Mouse (Mus musculus): ENCODE measurements around the gene Slc2a9. TPM values are rescaled to one million over a fixed set of nuclear protein-coding genes. Genes with fewer than 3 reads are reported as not detected.
A peak's percentile ranks its signal among the peaks of the same experiment; 100 is the strongest.
"Not testable (repeated sequence)": the region's sequence is repeated elsewhere in the genome, so short reads cannot be mapped to it uniquely, and the experiment has no call there.

Gene Slc2a9
- total and polyA plus RNA-seq, 3 experiments, result 0.50 to 4.2 (median 3.5) TPM

DNA sequence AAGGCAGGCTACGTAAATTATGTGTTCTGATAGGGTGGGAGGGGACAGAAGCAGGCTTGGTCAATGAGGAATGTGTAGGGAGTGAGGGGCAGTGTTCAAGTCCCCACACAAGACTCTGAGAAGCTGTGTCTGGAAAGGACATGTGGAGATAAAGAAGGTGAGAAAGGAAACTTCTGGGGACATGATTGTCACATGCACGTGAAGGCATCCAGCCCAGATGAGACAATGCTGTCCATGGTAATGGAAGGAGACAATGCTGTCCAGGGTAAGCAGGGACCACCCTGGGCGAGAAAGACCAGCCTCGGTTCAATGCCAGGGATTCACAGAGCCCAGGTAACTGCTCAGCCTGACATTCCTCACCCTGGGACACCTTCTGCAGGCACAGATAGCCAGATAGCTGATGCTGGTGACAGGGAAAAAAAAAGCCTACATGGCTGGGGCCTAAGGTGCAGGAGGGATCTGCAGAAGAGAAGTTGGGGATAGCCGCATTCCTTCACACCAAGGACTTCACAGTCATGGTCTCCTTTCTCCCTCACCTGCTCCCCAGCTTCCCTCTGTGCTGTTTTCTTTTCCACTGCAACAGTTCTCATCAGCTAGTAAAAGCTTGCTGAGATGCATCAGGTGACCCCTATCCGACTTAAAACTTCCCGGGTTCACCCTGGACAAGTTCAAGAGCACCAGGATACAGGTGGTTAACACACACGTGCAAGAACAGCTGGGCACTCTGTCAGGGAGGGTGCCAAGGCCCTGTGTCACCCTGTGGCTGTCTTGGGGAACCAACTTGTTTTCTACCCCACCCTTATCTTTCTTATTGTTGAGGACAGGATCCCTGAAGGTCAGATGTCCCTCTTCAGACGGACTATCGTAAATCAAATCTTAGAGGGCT is 21.9 kb downstream of the Slc2a9 start:
- TF ChIP-seq GATA2 (IDR thresholded peaks at IDR 0.05; ENCODE audit: borderline replicate concordance, low read depth, low read length) (no peak), CTCF (IDR thresholded peaks at IDR 0.05; ENCODE audit: low read depth, low read length) (no peak), GATA1 (IDR thresholded peaks at IDR 0.05; ENCODE audit: borderline replicate concordance, low read length) (no peak), POLR2AphosphoS5 (IDR thresholded peaks at IDR 0.05; ENCODE audit: insufficient replicate concordance, low read depth, low read length) (no peak), TAL1 (conservative IDR thresholded peaks at IDR 0.05; ENCODE audit: low read depth, low read length) (no peak)
- no peak overlapping the region; the same call in 1 of the 2 replicates for H3K4me3 ChIP-seq (ENCODE audit: low read depth, low read length)
- no peak for ATAC-seq (ENCODE audit: extremely low read depth, insufficient number of reproducible peaks, low FRiP score, poor library complexity, severe bottlenecking)
- H3K9me3 ChIP-seq (replicated peaks), result no peaks in the 10 kb centered on the region
- DNase-seq (ENCODE audit: low spot score), result no peak
- peaks cover 20% of the 10 kb centered on the region for H3K36me3 ChIP-seq (replicated peaks)
- peaks cover 80% of the 10 kb centered on the region for H3K4me1 ChIP-seq (ENCODE audit: insufficient read depth, low read depth, low read length)
- H3K27me3 ChIP-seq (ENCODE audit: insufficient read depth, low read length), result 0 out of 2 replicates have a peak, but pooled peaks cover 2% of the 10 kb centered on the region

- ATAC-seq (ENCODE audit: extremely low read depth, insufficient number of reproducible peaks, low FRiP score, poor library complexity, severe bottlenecking) (peak; percentile 43), DNase-seq (ENCODE audit: low spot score) (peak; percentile 54)
- Histone ChIP-seq H3K36me3 (replicated peaks) (peaks cover 23% of the 10 kb centered on the region), H3K27me3 (ENCODE audit: insufficient read depth, low read length) (no peaks in the 10 kb centered on the region), H3K4me3 (ENCODE audit: low read depth, low read length) (peak overlapping the region; percentile 71), H3K4me1 (ENCODE audit: insufficient read depth, low read depth, low read length) (peaks cover 77% of the 10 kb centered on the region), H3K9me3 (replicated peaks) (peaks cover 3% of the 10 kb centered on the region; the same call in 1 of the 2 replicates)
- TF ChIP-seq POLR2AphosphoS5 (IDR thresholded peaks at IDR 0.05; ENCODE audit: insufficient replicate concordance, low read depth, low read length) (no peak), GATA1 (IDR thresholded peaks at IDR 0.05; ENCODE audit: borderline replicate concordance, low read length) (no peak), CTCF (IDR thresholded peaks at IDR 0.05; ENCODE audit: low read depth, low read length) (no peak), TAL1 (conservative IDR thresholded peaks at IDR 0.05; ENCODE audit: low read depth, low read length) (no peak), GATA2 (IDR thresholded peaks at IDR 0.05; ENCODE audit: borderline replicate concordance, low read depth, low read length) (no peak)
Observed at GRCm38 (mm10) chr5:38479908-38480725, 22.8 kb downstream of the Slc2a9 start.

- H3K4me1 ChIP-seq (ENCODE audit: insufficient read depth, low read depth, low read length), result peaks cover 72% of the 10 kb centered on the region
- peaks cover 23% of the 10 kb centered on the region for H3K36me3 ChIP-seq (replicated peaks)
- not testable (repeated sequence) for ATAC-seq (ENCODE audit: extremely low read depth, insufficient number of reproducible peaks, low FRiP score, poor library complexity, severe bottlenecking); DNase-seq (ENCODE audit: low spot score); H3K27me3 ChIP-seq (ENCODE audit: insufficient read depth, low read length); H3K9me3 ChIP-seq (replicated peaks)
- peak overlapping the region; percentile 71 for H3K4me3 ChIP-seq (ENCODE audit: low read depth, low read length)
Observed at GRCm38 (mm10) chr5:38479545-38479907, 23.4 kb downstream of the Slc2a9 start.

DNA sequence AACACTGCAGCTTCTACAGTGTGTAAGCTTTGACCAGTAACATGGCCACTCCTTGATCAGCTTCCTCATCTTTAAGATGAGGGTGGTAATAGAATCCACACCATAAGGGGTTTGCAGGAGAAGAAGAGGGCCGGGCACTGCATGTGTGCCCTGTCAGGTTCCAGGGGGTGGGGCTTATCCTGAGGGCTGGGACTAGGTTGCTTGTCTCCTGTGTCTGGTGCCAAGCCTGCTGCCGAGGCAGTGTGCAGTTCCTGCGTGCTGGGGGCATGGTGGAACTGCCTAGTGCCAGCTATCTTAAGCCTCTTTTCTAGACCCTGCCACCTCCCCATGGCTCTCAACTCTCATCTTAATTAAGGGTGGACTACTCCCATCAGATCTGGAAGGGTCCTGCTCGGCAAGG is 23.9 kb downstream of the Slc2a9 start:
- no peak for TF ChIP-seq TAL1 (conservative IDR thresholded peaks at IDR 0.05; ENCODE audit: low read depth, low read length)
- no peak for TF ChIP-seq POLR2AphosphoS5 (IDR thresholded peaks at IDR 0.05; ENCODE audit: insufficient replicate concordance, low read depth, low read length)
- TF ChIP-seq GATA2 (IDR thresholded peaks at IDR 0.05; ENCODE audit: borderline replicate concordance, low read depth, low read length), result no peak
- TF ChIP-seq CTCF (IDR thresholded peaks at IDR 0.05; ENCODE audit: low read depth, low read length), result no peak
- no peak for TF ChIP-seq GATA1 (IDR thresholded peaks at IDR 0.05; ENCODE audit: borderline replicate concordance, low read length)
- peak; percentile 31 for ATAC-seq (ENCODE audit: extremely low read depth, insufficient number of reproducible peaks, low FRiP score, poor library complexity, severe bottlenecking)
- peaks cover 67% of the 10 kb centered on the region for H3K4me1 ChIP-seq (ENCODE audit: insufficient read depth, low read depth, low read length)

GRCm38 (mm10) chr5:38477731-38478445 is 25.1 kb downstream of the Slc2a9 start:
- peak overlapping the region; percentile 22; the same call in 1 of the 2 replicates for H3K4me3 ChIP-seq (ENCODE audit: low read depth, low read length)
- H3K9me3 ChIP-seq (replicated peaks), result peaks cover 3% of the 10 kb centered on the region; the same call in 1 of the 2 replicates
- ATAC-seq (ENCODE audit: extremely low read depth, insufficient number of reproducible peaks, low FRiP score, poor library complexity, severe bottlenecking), result no peak
- peaks cover 56% of the 10 kb centered on the region for H3K4me1 ChIP-seq (ENCODE audit: insufficient read depth, low read depth, low read length)
- H3K36me3 ChIP-seq (replicated peaks), result peaks cover 23% of the 10 kb centered on the region
- DNase-seq (ENCODE audit: low spot score), result peak; percentile 54
- no peaks in the 10 kb centered on the region for H3K27me3 ChIP-seq (ENCODE audit: insufficient read depth, low read length)
- TF ChIP-seq TAL1 (conservative IDR thresholded peaks at IDR 0.05; ENCODE audit: low read depth, low read length) (no peak), POLR2AphosphoS5 (IDR thresholded peaks at IDR 0.05; ENCODE audit: insufficient replicate concordance, low read depth, low read length) (no peak), CTCF (IDR thresholded peaks at IDR 0.05; ENCODE audit: low read depth, low read length) (no peak), GATA1 (IDR thresholded peaks at IDR 0.05; ENCODE audit: borderline replicate concordance, low read length) (no peak), GATA2 (IDR thresholded peaks at IDR 0.05; ENCODE audit: borderline replicate concordance, low read depth, low read length) (no peak)

More for the DNA sequence above, 23.9 kb downstream of the Slc2a9 start:
- DNase-seq (ENCODE audit: low spot score), result peak; percentile 34
- Histone ChIP-seq H3K27me3 (ENCODE audit: insufficient read depth, low read length) (no peaks in the 10 kb centered on the region), H3K9me3 (replicated peaks) (peaks cover 3% of the 10 kb centered on the region; the same call in 1 of the 2 replicates), H3K4me3 (ENCODE audit: low read depth, low read length) (peak overlapping the region; percentile 63; the same call in 1 of the 2 replicates), H3K36me3 (replicated peaks) (peaks cover 23% of the 10 kb centered on the region)
